Mouse (Mus musculus) C2C12 (cell line): ENCODE measurements at regions not wholly inside any gene's neighbourhood (a gene's known extent, or its start where the extent isn't known, plus 50 kb on each side); places are given as distances from the start of the nearest gene placed in this dataset.

Experiments
- H3K27me3 ChIP-seq: one replicate; pipeline ENCODE4 v1.6.1; 2011; ENCODE audit not compliant: control insufficient read depth, insufficient read depth, insufficient read length
- H3K36me3 ChIP-seq: one replicate; pipeline ENCODE4 v1.6.1; 2011; ENCODE audit not compliant: control insufficient read depth, insufficient read depth
- H3K4me3 ChIP-seq: one replicate; pipeline ENCODE4 v1.5.1; 2011; ENCODE audit warnings: mild to moderate bottlenecking, control low read depth; ENCODE audit not compliant: poor library complexity, insufficient read depth, severe bottlenecking
- H3K79me2 ChIP-seq: one replicate; pipeline ENCODE4 v1.6.1; 2011; ENCODE audit not compliant: control insufficient read depth, insufficient read depth
- H3K79me3 ChIP-seq: one replicate; pipeline ENCODE4 v1.6.1; 2011; ENCODE audit warnings: low read depth, control low read depth
- H3ac ChIP-seq: one replicate; pipeline ENCODE3; 2011; ENCODE audit warnings: low read depth; ENCODE audit not compliant: control insufficient read depth, insufficient read length
- CEBPB ChIP-seq: IDR thresholded peaks from one replicate; pipeline ENCODE4 v1.6.1; 2011; ENCODE audit warnings: low read depth, mild to moderate bottlenecking, control low read depth, moderate library complexity
- CTCF ChIP-seq: IDR thresholded peaks from one replicate; pipeline ENCODE4 v1.5.1; 2011; ENCODE audit not compliant: control insufficient read depth, insufficient read depth, insufficient read length
- FOSL1 ChIP-seq: IDR thresholded peaks from one replicate; pipeline ENCODE4 v1.8.0; 2011; ENCODE audit warnings: mild to moderate bottlenecking, low read length; ENCODE audit not compliant: poor library complexity, insufficient read depth, severe bottlenecking
- MAX ChIP-seq: IDR thresholded peaks from one replicate; pipeline ENCODE4 v1.6.1; 2011; ENCODE audit warnings: mild to moderate bottlenecking, control low read depth
- MYOD1 ChIP-seq: IDR thresholded peaks from one replicate; pipeline ENCODE4 v1.6.1; 2011; ENCODE audit warnings: low read depth; ENCODE audit not compliant: control insufficient read depth, insufficient read length
- MYOG ChIP-seq: IDR thresholded peaks from one replicate; pipeline ENCODE4 v1.6.1; 2011; ENCODE audit not compliant: control insufficient read depth, insufficient read length; ENCODE audit errors: extremely low read depth
- USF1 ChIP-seq: IDR thresholded peaks from one replicate; pipeline ENCODE4 v1.6.1; 2011; ENCODE audit warnings: low read depth, mild to moderate bottlenecking, control low read depth, moderate library complexity

- TF ChIP-seq MYOG: no peak
- no peak for TF ChIP-seq USF1
- TF ChIP-seq MYOD1: no peak
- no peak for TF ChIP-seq MAX
- no peak for TF ChIP-seq FOSL1
- TF ChIP-seq CTCF: no peak
- H3K79me3 ChIP-seq: no peaks in the 10 kb centered on the region
- no peak overlapping the region for H3K4me3 ChIP-seq
- no peaks in the 10 kb centered on the region for H3K27me3 ChIP-seq
- H3K79me2 ChIP-seq: no peaks in the 10 kb centered on the region
- no peaks in the 10 kb centered on the region for H3K36me3 ChIP-seq
- H3ac ChIP-seq: no peak overlapping the region
These were observed 360.8 kb downstream of the Sox9 start for GRCm38 (mm10) chr11:113142816-113143215.

- Histone ChIP-seq H3K79me2 (no peaks in the 10 kb centered on the region), H3ac (peak overlapping the region; percentile 22), H3K4me3 (no peak overlapping the region), H3K79me3 (no peaks in the 10 kb centered on the region), H3K36me3 (no peaks in the 10 kb centered on the region), H3K27me3 (no peaks in the 10 kb centered on the region)
- TF ChIP-seq CTCF (no peak), USF1 (no peak)
These were observed 362.0 kb downstream of the Sox9 start for GRCm38 (mm10) chr11:113143839-113144627.

- Histone ChIP-seq H3K4me3 (no peak overlapping the region), H3K36me3 (no peaks in the 10 kb centered on the region), H3K79me3 (no peaks in the 10 kb centered on the region), H3K79me2 (no peaks in the 10 kb centered on the region), H3K27me3 (no peaks in the 10 kb centered on the region), H3ac (no peak overlapping the region)
- TF ChIP-seq MAX: no peak
- TF ChIP-seq MYOD1: no peak
- TF ChIP-seq CEBPB: no peak
- TF ChIP-seq CTCF: no peak
- no peak for TF ChIP-seq USF1
- no peak for TF ChIP-seq FOSL1
- no peak for TF ChIP-seq MYOG
These were observed 363.7 kb downstream of the Sox9 start for GRCm38 (mm10) chr11:113145721-113146120.

GRCm38 (mm10) chr11:113146762-113147161, 364.7 kb downstream of the Sox9 start:
- no peak overlapping the region for H3ac ChIP-seq
- no peak overlapping the region for H3K4me3 ChIP-seq
- TF ChIP-seq CTCF: no peak
- no peak for TF ChIP-seq USF1
- TF ChIP-seq MYOG: no peak
- no peaks in the 10 kb centered on the region for H3K79me2 ChIP-seq
- no peaks in the 10 kb centered on the region for H3K36me3 ChIP-seq
- H3K79me3 ChIP-seq: no peaks in the 10 kb centered on the region
- H3K27me3 ChIP-seq: no peaks in the 10 kb centered on the region

GRCm38 (mm10) chr11:113147535-113148197, 365.6 kb downstream of the Sox9 start:
- Histone ChIP-seq H3K36me3 (no peaks in the 10 kb centered on the region), H3K4me3 (no peak overlapping the region), H3ac (no peak overlapping the region), H3K79me2 (no peaks in the 10 kb centered on the region), H3K79me3 (no peaks in the 10 kb centered on the region), H3K27me3 (no peaks in the 10 kb centered on the region)
- TF ChIP-seq USF1 (no peak), MYOG (no peak)

- no peaks in the 10 kb centered on the region for H3K79me3 ChIP-seq
- H3K4me3 ChIP-seq: no peak overlapping the region
- H3K79me2 ChIP-seq: no peaks in the 10 kb centered on the region
- H3K27me3 ChIP-seq: no peaks in the 10 kb centered on the region
- H3K36me3 ChIP-seq: no peaks in the 10 kb centered on the region
- no peak overlapping the region for H3ac ChIP-seq
- TF ChIP-seq MYOD1: no peak
- TF ChIP-seq MYOG: no peak
- no peak for TF ChIP-seq CTCF
- no peak for TF ChIP-seq CEBPB
- TF ChIP-seq USF1: no peak
- no peak for TF ChIP-seq MAX
- no peak for TF ChIP-seq FOSL1
These were observed 366.1 kb downstream of the Sox9 start for GRCm38 (mm10) chr11:113148198-113148537.
